Mouse (Mus musculus): ENCODE measurements around the gene Gnpat. TPM values are rescaled to one million over a fixed set of nuclear protein-coding genes. Genes with fewer than 3 reads are reported as not detected.

Gnpat gene
- 13.4 and 19.7 TPM in 2 replicates for polyA plus RNA-seq (2012; rRNA removed; ENCODE audit: low replicate concordance)

DNA sequence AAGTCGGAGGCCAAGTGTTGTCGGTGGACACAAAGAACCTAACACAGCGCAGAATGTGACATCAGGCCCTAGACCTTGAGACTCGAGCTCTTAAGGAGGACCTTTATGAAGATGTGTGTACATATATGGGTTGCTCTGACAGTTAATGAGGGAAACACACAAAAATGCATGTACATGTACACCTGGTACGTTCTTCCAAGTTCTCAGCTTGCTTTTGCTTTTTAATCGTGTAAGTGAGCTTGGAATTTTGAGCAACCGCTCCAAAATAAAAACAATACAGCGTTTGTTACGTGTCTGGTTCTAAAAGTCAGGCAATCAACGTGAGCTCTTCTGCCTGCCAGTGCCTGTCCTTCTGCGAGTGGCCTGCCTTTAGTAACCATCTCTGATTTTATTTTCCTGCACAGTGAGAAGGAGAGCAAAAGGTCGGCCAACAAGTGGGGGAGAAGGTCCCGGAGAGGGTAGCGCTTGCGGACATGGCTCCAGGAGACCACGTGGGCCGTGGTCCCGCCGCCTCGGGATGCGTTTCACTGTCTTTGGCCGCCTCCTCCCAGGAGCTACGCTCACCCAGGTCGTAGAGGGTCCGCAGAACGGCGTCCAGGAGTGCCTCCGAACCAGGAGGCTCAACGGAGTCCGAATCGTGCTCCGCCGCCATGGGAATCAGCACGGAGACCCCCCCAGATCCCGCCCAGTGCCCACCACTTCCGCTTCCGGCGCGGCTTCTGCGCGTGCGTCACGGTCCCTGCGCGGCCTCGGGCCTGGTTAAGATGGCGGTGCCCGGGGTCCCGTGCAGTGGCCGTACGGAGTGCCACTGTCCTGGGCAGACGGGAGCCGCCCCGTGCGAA is at the start of gene Gnpat, which contains the start of gene 2810004N23Rik:
Gene Gnpat (plus strand): TSS at position 713 of the 842 bp plus-strand sequence.
Gene 2810004N23Rik (minus strand): TSS at position 800 of the 842 bp plus-strand sequence.

DNA sequence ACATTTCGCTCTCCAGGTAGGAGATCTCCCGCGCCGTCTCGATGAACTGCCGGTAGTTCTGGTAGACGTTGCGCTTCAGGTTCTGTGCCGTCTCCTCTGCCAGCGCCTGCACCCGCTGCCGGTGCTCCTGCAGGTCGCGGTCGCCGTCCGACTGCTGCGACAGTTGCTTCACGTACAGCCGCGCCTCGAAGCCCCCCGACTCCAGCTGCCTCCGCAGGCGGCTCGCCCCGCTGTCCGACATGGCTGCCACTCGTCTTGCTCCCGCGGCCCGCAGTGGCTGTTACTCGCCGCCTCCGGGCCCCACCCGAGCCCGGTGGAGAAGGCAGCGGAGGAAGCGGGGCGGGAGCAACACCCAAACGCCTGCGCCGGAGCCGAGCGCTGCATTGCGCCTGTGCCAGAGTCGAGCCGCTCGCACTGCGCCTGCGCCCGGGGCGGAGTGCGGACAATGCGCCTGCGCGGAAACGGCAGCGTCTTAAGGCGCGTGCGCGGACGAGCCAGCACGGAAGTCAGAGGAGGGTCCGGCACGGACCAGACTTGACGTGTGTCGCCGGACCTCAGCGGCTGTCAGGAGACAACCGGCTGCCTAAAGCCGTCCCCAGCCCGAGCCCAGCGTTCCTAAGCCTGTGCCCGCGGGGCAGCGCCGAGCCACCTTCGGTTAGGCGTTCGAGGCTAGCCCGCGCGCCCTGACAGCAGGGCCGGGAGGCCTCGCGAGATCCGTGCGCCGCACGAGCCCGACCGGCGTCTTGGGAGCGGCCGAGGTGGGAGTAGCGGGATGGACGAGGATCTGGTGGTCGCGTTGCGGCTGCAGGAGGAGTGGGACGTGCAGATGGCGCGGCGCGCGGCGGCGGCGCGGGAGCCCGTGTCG is 34.8 kb downstream of the Gnpat start, which contains the start of the genes Exoc8 and Sprtn:
Gene Exoc8 (minus strand): TSS at position 320 of the 865 bp plus-strand sequence.
Gene Sprtn (plus strand): TSS at position 501 of the 865 bp plus-strand sequence.

Other genes with a start within 250 kb of the Gnpat start
- gene 2310022B05Rik, start 199.7 kb upstream of the Gnpat start, polyA plus RNA-seq (2012; rRNA removed; ENCODE audit: low replicate concordance) = 17.5 and 26.0 TPM in 2 replicates
- 9.7 and 10.0 TPM in 2 replicates for gene Ttc13, start 141.1 kb upstream of the Gnpat start, polyA plus RNA-seq (2012; rRNA removed; ENCODE audit: low replicate concordance)
- gene Arv1, start 140.9 kb upstream of the Gnpat start, polyA plus RNA-seq (2012; rRNA removed; ENCODE audit: low replicate concordance) = 4.6 and 5.8 TPM in 2 replicates
- 1.0 and 1.4 TPM in 2 replicates for gene Fam89a, start 111.2 kb upstream of the Gnpat start, polyA plus RNA-seq (2012; rRNA removed; ENCODE audit: low replicate concordance)
- gene Trim67, start 69.9 kb upstream of the Gnpat start, polyA plus RNA-seq (2012; rRNA removed; ENCODE audit: low replicate concordance) = 0.09 and 0.12 TPM in 2 replicates
- gene 2810004N23Rik, start 87 bp downstream of the Gnpat start, polyA plus RNA-seq (2012; rRNA removed; ENCODE audit: low replicate concordance) = 4.2 and 5.1 TPM in 2 replicates
- 4.6 and 4.9 TPM in 2 replicates for gene Exoc8, start 34.7 kb downstream of the Gnpat start, polyA plus RNA-seq (2012; rRNA removed; ENCODE audit: low replicate concordance)
- 3.5 and 4.3 TPM in 2 replicates for gene Sprtn, start 34.9 kb downstream of the Gnpat start, polyA plus RNA-seq (2012; rRNA removed; ENCODE audit: low replicate concordance)
- 10.5 and 13.7 TPM in 2 replicates for gene Egln1, start 86.3 kb downstream of the Gnpat start, polyA plus RNA-seq (2012; rRNA removed; ENCODE audit: low replicate concordance)
- gene Tsnax, start 150.0 kb downstream of the Gnpat start, polyA plus RNA-seq (2012; rRNA removed; ENCODE audit: low replicate concordance) = 9.8 and 10.8 TPM in 2 replicates
- 0.11 and 0.12 TPM in 2 replicates for gene Disc1, start 191.2 kb downstream of the Gnpat start, polyA plus RNA-seq (2012; rRNA removed; ENCODE audit: low replicate concordance)

All from duodenum, adult 2 months (tissue).